Mouse (Mus musculus): ENCODE results near the gene Ctbp2. TPM values are rescaled to one million over a fixed set of nuclear protein-coding genes. Genes with fewer than 3 reads are reported as not detected.

Gene Ctbp2
- polyA plus RNA-seq, 1 experiment from 2014 or later = 74.0 TPM

DNA sequence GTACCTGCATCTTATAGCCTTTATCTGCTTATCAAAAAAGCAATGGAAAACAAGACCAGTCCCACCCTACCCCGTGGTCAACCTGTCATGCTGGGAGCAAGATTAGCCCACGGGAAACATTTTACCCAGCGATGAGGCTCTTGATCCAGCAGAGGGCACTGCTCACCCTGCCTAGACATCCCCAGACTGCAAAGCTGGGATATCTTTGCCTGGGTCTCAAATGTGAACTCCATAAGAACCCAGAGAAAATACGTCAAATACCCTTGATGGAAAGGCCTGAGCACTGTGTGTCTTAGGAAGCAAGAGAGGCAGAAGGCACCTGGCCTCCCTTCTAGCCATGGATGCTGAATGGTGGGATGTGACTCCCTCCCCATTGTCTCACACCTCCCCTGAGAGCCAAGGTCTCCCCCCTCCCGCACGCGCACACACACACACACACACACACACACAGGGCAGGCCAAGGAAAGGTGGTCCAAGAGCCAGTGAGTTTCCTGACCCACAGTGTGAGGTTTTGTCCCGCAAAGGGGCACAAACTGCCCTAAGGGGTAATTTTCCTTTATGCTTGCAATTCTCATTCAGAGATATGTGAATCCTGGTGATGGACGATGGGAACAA is 91.5 kb downstream of the Ctbp2 start:
- H3K4me1 ChIP-seq = peaks cover 47% of the 10 kb centered on the region
- WGBS = 54% methylated on average over 9 of the region's 9 CpGs
- H3K4me3 ChIP-seq = no peak overlapping the region
- peak; percentile 56; the same call in 1 of the 2 replicates for ATAC-seq (ENCODE audit: low FRiP score, low read depth)
- no peaks in the 10 kb centered on the region for H3K9me3 ChIP-seq
- no peak overlapping the region for H3K27ac ChIP-seq
- H3K27me3 ChIP-seq = no peaks in the 10 kb centered on the region
- H3K36me3 ChIP-seq = no peaks in the 10 kb centered on the region
- H3K4me2 ChIP-seq (replicated peaks) = no peak overlapping the region
- H3K9ac ChIP-seq = no peak overlapping the region

DNA sequence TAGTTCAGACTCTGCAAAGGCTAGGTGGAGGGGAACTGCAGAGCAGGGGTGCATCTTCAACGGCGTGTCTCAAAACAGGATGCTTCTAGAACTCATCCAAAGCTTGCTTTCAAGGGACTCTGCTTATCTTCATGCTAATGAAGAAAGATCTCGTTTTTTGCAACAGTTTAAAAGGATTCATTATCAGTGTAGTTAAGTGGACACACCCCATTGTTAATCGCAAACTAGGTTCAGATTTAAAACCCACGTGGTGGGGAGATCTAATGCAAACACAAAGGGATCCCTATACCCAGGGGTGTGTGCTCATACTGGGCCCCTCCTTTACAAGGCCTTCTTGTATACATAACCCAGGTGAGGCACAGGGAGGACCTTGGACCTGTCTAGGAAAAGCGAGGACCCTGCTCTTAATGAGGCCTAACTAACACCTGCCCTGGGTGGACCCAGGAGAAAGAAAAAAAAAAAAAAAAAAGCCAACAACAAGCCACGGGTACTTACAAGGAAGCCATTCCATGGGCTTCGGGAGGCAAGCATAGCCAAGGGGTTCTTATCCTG is 94.6 kb downstream of the Ctbp2 start:
- Histone ChIP-seq H3K36me3 (no peaks in the 10 kb centered on the region; the same call in 1 of the 2 replicates), H3K27ac (no peak overlapping the region), H3K4me2 (replicated peaks) (no peak overlapping the region), H3K4me1 (peaks cover 39% of the 10 kb centered on the region), H3K4me3 (no peak overlapping the region), H3K27me3 (no peaks in the 10 kb centered on the region), H3K9me3 (no peaks in the 10 kb centered on the region), H3K9ac (no peak overlapping the region)
- no peak for ATAC-seq (ENCODE audit: low FRiP score, low read depth)
- WGBS = 75% methylated on average over 8 of the region's 8 CpGs

DNA sequence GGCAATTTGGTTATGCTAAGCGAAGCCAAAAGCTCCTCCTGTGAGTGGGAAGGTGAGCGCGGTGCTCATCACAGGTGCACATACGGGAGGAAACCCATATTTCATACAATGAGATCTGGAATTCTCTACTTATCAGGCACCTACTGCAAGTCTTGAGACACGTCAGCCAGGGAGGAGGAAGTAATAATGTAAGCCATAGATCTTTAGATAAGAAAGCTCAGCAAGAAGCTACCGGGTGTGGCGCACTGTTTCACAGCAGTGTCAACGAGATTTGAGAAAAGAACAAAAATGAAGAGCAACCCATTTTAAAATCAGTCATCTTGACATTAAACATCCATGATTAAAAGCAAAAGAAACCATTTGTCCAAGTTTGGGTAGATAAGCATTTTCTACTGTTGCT is 95.2 kb downstream of the Ctbp2 start:
- WGBS = 89% methylated on average over 8 of the region's 8 CpGs
- H3K27ac ChIP-seq = no peak overlapping the region
- H3K27me3 ChIP-seq = no peaks in the 10 kb centered on the region
- H3K36me3 ChIP-seq = no peaks in the 10 kb centered on the region; the same call in 1 of the 2 replicates
- no peak for ATAC-seq (ENCODE audit: low FRiP score, low read depth)
- no peak overlapping the region for H3K4me2 ChIP-seq (replicated peaks)
- no peak overlapping the region for H3K9ac ChIP-seq
- no peak overlapping the region for H3K4me3 ChIP-seq
- H3K4me1 ChIP-seq = peaks cover 39% of the 10 kb centered on the region
- no peaks in the 10 kb centered on the region for H3K9me3 ChIP-seq

DNA sequence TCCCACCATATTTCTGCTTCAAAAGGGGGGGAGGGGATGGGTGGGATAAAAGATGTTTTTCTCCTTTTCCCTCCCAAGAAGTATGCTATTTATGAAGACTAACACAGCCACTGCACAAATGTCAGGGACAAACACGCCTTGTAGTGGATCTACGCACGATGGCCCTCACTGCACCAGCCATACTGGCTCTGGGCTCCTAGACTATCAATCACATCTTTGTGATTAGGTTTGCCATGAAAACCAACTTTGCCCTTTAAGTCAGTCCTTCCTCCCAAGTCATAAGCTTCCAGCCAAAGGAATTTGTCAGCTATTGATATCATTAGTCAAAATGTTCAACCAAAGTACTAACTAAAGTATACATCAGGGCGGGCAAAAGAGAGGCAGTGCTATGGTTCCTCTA is 96.2 kb downstream of the Ctbp2 start:
- H3K36me3 ChIP-seq = no peaks in the 10 kb centered on the region; the same call in 1 of the 2 replicates
- H3K9me3 ChIP-seq = no peaks in the 10 kb centered on the region
- no peak overlapping the region for H3K9ac ChIP-seq
- WGBS = 91% methylated on average over 4 of the region's 4 CpGs
- no peak for ATAC-seq (ENCODE audit: low FRiP score, low read depth)
- no peak overlapping the region for H3K27ac ChIP-seq
- H3K4me1 ChIP-seq = peaks cover 28% of the 10 kb centered on the region
- H3K4me2 ChIP-seq (replicated peaks) = no peak overlapping the region
- H3K27me3 ChIP-seq = no peaks in the 10 kb centered on the region
- no peak overlapping the region for H3K4me3 ChIP-seq

DNA sequence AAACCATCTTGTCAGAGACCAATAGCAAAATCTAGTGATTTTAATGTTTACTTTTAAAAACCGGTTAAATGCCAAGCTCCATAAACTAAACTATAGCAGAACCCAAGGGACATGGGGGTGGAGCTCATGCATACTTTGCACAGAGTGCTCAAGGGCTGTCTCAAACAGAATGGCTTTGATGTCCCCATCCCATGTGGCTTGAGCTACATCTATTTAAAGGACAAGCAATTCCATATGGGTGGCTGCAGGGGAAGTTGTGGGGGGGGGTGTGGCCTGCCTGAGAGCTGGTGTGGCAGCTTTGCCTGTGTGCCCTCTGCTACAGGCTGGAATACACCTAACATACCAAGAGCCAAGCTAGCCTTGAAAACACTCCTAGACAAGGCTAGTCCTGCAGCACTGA is 99.5 kb downstream of the Ctbp2 start:
- H3K4me2 ChIP-seq (replicated peaks) = no peak overlapping the region
- peak; percentile 32; the same call in 1 of the 2 replicates for ATAC-seq (ENCODE audit: low FRiP score, low read depth)

DNA sequence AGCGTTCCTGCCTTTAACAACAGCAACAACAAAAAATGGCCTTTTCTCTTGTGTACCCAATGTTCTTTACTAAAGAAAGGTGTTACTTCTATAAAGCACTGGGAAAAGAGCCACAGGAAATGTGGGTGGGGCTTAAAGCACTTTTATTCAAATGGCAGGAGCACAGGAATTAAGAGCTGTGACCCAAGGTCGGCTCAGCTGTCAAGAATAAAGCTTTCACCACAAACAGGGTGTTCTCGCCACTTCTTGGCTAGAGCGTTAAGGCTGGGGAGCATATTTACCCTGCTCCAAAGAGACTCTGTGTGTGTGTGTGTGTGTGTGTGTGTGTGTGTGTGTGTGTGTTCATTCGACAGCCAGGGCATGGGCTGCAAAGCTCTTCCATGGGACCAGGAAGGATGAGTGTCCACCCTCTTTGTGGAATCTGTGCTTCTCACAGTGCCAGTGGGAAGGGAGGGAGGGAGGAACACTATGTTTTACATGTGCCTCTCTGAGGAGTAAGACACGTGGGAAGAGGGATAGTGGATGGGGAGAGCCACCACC is 104.6 kb downstream of the Ctbp2 start:
- H3K9me3 ChIP-seq = no peaks in the 10 kb centered on the region
- no peaks in the 10 kb centered on the region for H3K27me3 ChIP-seq
- no peak for ATAC-seq (ENCODE audit: low FRiP score, low read depth)
- no peak overlapping the region for H3K9ac ChIP-seq
- WGBS = 32% methylated on average over 6 of the region's 6 CpGs
- peak overlapping the region; percentile 10; the same call in 1 of the 2 replicates for H3K27ac ChIP-seq
- no peak overlapping the region for H3K4me2 ChIP-seq (replicated peaks)
- no peaks in the 10 kb centered on the region for H3K36me3 ChIP-seq
- H3K4me3 ChIP-seq = no peak overlapping the region
- H3K4me1 ChIP-seq = peaks cover 40% of the 10 kb centered on the region

More for the DNA sequence above, 99.5 kb downstream of the Ctbp2 start:
- H3K9ac ChIP-seq = no peak overlapping the region
- no peaks in the 10 kb centered on the region for H3K27me3 ChIP-seq
- H3K4me3 ChIP-seq = no peak overlapping the region
- H3K9me3 ChIP-seq = no peaks in the 10 kb centered on the region
- H3K36me3 ChIP-seq = no peaks in the 10 kb centered on the region; the same call in 1 of the 2 replicates
- H3K4me1 ChIP-seq = peaks cover 35% of the 10 kb centered on the region
- H3K27ac ChIP-seq = no peak overlapping the region
- 26% methylated on average over 1 of the region's 1 CpGs for WGBS

DNA sequence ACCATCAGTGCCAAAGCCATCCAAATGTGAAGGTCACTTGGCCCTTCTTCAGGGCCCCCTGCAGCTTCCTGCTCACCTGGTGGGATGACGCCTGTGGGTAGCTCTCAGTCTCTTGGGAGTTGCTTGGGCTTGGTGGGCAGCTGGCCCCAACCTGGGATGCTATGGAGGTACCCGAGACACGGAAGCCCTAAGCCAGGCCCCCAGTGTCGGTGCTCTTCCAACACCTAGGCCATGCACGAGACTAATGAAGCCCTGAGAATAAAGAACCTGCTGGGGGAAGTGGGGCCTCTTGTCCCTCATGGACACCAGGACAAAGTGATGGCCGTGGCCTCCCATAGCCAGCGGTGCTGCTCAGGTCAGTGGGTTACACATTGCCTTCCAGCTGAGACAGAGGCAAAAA is 105.2 kb downstream of the Ctbp2 start:
- no peak overlapping the region for H3K4me3 ChIP-seq
- WGBS = 76% methylated on average over 7 of the region's 7 CpGs
- no peaks in the 10 kb centered on the region for H3K9me3 ChIP-seq
- peak overlapping the region; percentile 10; the same call in 1 of the 2 replicates for H3K27ac ChIP-seq
- no peak overlapping the region for H3K9ac ChIP-seq
- H3K4me2 ChIP-seq (replicated peaks) = no peak overlapping the region
- peaks cover 39% of the 10 kb centered on the region for H3K4me1 ChIP-seq
- no peak for ATAC-seq (ENCODE audit: low FRiP score, low read depth)
- H3K27me3 ChIP-seq = no peaks in the 10 kb centered on the region
- no peaks in the 10 kb centered on the region for H3K36me3 ChIP-seq

DNA sequence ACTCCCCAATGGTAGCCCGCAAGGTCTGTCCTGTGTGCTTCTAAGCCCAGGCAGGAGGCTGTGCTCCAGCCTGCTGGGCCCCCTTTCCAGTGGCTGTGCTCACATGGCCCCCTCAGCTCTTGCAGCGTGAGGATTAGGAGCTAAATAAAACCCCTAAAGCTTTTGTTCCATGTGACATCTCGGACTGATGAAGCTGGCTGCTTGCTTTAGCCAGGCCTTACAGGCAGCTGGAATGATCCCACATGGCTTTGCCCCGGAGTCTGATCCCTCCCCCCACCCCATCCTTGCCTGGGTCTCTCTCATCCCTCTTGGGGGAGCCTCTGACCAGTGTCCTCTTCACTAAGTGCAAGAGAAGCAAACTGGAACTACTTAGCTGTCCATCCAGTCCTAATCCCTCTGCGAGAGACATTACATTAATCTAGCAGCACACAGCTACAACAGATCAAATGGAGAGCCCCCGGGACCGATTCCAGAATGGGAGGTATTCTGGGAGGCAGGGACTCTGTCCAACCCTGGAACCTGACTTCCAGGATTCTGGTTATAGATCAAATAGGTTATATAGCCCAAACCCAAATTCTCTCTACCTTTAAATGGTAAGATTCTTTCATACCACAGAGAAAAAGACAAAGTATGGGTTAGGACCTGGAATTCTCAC is 108.6 kb downstream of the Ctbp2 start:
- H3K4me3 ChIP-seq = no peak overlapping the region
- H3K9ac ChIP-seq = peak overlapping the region; percentile 43; the same call in 1 of the 2 replicates
- H3K4me2 ChIP-seq (replicated peaks) = 0 out of 2 replicates have a peak overlapping the region, but pooled peaks have one; percentile 4
- H3K36me3 ChIP-seq = no peaks in the 10 kb centered on the region
- 48% methylated on average over 7 of the region's 7 CpGs for WGBS
- peak; percentile 45; the same call in 1 of the 2 replicates for ATAC-seq (ENCODE audit: low FRiP score, low read depth)
- H3K4me1 ChIP-seq = peaks cover 69% of the 10 kb centered on the region
- peak overlapping the region; percentile 44; the same call in 1 of the 2 replicates for H3K27ac ChIP-seq
- no peaks in the 10 kb centered on the region for H3K27me3 ChIP-seq
- no peaks in the 10 kb centered on the region for H3K9me3 ChIP-seq

DNA sequence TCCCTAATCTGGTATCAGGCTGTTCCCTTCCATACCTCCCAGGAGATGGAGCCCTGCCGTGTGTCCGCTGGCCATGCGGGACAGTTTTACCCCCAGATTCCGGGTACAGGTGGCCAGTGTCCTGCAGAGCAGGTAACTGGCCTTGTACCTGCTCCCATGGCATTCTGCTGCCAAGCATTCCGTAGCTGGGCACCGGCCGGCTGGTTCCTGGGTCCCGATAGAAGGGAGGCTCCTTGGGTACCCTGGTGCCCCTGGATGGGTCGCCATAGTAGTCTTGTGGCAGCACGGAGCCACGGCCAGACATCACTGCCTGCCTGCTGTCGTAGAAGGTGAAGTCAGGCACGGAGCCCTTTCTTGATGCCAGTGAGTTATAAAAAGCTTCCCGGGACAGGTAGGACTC is 109.5 kb downstream of the Ctbp2 start:
- Histone ChIP-seq H3K36me3 (0 out of 2 replicates have a peak, but pooled peaks cover 5% of the 10 kb centered on the region), H3K4me1 (peaks cover 62% of the 10 kb centered on the region), H3K4me3 (no peak overlapping the region), H3K27me3 (no peaks in the 10 kb centered on the region), H3K9ac (no peak overlapping the region), H3K27ac (peak overlapping the region; percentile 44; the same call in 1 of the 2 replicates), H3K4me2 (replicated peaks) (no peak overlapping the region; the same call in 1 of the 2 replicates), H3K9me3 (no peaks in the 10 kb centered on the region)
- no peak for ATAC-seq (ENCODE audit: low FRiP score, low read depth)
- WGBS = 91% methylated on average over 14 of the region's 14 CpGs

DNA sequence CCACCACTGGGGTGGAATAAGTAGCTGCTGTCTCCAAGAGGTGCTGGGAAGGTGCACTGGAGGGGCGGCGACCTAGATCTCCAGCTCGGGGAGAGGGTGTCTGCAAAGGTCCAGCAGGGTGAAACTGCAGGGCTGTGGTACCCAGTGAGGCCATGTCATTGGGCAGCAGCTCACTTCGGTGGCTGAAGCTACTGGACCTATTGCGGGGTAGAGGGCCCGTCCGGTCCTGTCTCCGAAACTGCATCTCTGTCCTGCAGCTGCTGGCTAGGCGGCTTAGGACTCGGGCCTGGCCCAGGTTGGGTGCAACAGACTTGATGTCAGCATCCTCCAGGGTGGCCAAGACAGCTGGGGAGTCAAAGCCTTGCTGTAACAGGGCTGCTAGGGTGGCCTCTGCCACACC is 110.2 kb downstream of the Ctbp2 start:
- no peak overlapping the region for H3K4me3 ChIP-seq
- H3K27me3 ChIP-seq = no peaks in the 10 kb centered on the region
- H3K4me2 ChIP-seq (replicated peaks) = no peak overlapping the region
- no peak overlapping the region for H3K27ac ChIP-seq
- 0 out of 2 replicates have a peak, but pooled peaks cover 9% of the 10 kb centered on the region for H3K36me3 ChIP-seq
- no peak overlapping the region for H3K9ac ChIP-seq
- ATAC-seq (ENCODE audit: low FRiP score, low read depth) = no peak
- 88% methylated on average over 10 of the region's 10 CpGs for WGBS
- no peaks in the 10 kb centered on the region for H3K9me3 ChIP-seq
- H3K4me1 ChIP-seq = peaks cover 55% of the 10 kb centered on the region

DNA sequence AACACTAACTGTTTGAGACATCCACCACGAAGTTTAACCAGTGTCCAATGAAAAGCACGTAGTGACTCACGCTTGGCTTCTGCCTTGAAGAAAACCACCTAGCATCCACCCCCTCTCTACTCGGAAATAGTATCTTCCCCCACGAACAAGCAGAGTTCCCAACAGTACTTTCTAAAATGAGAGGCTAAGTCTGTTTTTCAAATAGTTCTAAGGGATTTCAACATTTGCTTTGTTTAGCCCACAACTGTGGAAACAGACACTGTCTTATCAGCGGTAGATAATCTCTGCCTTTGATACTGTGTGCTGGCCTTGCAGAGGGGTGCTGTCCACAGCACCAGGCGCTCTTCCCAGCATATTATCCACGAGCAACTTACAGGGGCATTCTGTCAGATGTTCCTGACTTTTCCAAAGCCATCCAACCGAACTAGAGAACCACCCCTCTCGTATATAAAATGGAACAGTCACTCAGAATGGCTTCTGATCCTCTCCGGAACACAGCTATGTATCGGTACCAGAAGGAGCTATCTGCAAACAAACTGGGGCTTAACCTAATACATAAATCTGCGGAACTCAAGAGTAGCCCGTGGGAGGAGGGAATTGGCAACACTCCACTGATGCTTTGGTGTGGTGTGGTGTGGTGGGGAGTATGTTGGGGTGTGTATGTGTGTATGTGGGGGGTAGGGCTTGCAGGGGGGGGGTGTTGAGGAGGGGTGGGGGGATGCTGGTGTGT is 111.4 kb downstream of the Ctbp2 start:
- WGBS = 67% methylated on average over 14 of the region's 14 CpGs
- Histone ChIP-seq H3K4me1 (peaks cover 52% of the 10 kb centered on the region), H3K36me3 (0 out of 2 replicates have a peak, but pooled peaks cover 9% of the 10 kb centered on the region)

More for the DNA sequence above, 111.4 kb downstream of the Ctbp2 start:
- H3K4me3 ChIP-seq = no peak overlapping the region
- no peak overlapping the region for H3K9ac ChIP-seq
- no peaks in the 10 kb centered on the region for H3K9me3 ChIP-seq
- H3K27me3 ChIP-seq = no peaks in the 10 kb centered on the region
- no peak overlapping the region for H3K27ac ChIP-seq
- no peak for ATAC-seq (ENCODE audit: low FRiP score, low read depth)
- H3K4me2 ChIP-seq (replicated peaks) = no peak overlapping the region
